Mouse (Mus musculus): Measurements from ENCODE around the gene Nkd2. TPM values are rescaled to one million over a fixed set of nuclear protein-coding genes. Genes with fewer than 3 reads are reported as not detected.

Gene Nkd2
- polyA plus RNA-seq, 1 experiment from 2014 or later: 4.6 TPM

- WGBS: 43% methylated on average over 6 of the region's 6 CpGs
- Histone ChIP-seq H3K4me2 (replicated peaks; ENCODE audit: low read depth) (no peak overlapping the region), H3K4me3 (ENCODE audit: low read depth, low read length) (no peak overlapping the region), H3K27ac (ENCODE audit: low read depth, low read length) (no peak overlapping the region), H3K4me1 (replicated peaks; ENCODE audit: control insufficient read depth, insufficient read depth, low read length) (no peaks in the 10 kb centered on the region), H3K36me3 (ENCODE audit: control insufficient read depth, insufficient read depth) (no peaks in the 10 kb centered on the region; the same call in 1 of the 2 replicates), H3K9me3 (ENCODE audit: control insufficient read depth) (no peaks in the 10 kb centered on the region), H3K27me3 (replicated peaks; ENCODE audit: control insufficient read depth, insufficient read depth, low read length) (no peaks in the 10 kb centered on the region), H3K9ac (ENCODE audit: low read depth, low read length) (no peak overlapping the region)
- TF ChIP-seq CTCF (IDR thresholded peaks at IDR 0.05; ENCODE audit: low read depth): no peak
- no peak for ATAC-seq
These were observed 23.7 kb downstream of the Nkd2 start for GRCm38 (mm10) chr13:73823711-73824110.

DNA sequence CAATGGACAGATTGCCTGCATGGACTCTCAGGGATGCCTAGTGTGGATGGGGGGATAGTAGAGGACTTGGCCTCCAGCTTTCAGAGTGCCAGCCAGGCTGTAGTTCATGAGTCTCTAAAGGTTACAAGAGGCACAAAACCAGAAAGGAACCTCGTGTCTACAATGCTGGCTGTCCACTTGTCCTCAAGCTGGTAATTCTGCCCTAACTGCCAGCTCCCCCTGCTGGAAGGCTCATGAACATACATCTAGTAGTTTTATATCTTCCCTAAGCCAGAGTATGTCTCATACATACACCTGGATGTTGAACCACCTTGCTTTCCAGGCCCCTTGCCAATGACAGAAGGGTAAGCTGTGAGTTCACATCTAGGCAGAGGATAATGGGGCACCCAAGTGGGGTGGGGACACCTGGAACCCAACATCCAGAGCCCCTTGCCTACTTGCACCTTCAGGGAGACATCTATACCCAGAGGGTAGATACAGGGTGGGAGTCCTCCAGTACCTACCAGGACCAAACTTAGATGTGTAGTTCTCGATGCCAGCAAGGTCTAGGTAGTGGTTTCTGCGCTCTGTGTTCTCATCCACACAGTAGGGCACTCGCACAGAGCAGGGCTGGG, 25.1 kb downstream of the Nkd2 start:
- H3K9ac ChIP-seq (ENCODE audit: low read depth, low read length): no peak overlapping the region
- H3K4me2 ChIP-seq (replicated peaks; ENCODE audit: low read depth): no peak overlapping the region
- H3K4me3 ChIP-seq (ENCODE audit: low read depth, low read length): no peak overlapping the region
- no peaks in the 10 kb centered on the region for H3K9me3 ChIP-seq (ENCODE audit: control insufficient read depth)
- TF ChIP-seq CTCF (IDR thresholded peaks at IDR 0.05; ENCODE audit: low read depth): peak; percentile 95
- no peaks in the 10 kb centered on the region; the same call in 1 of the 2 replicates for H3K36me3 ChIP-seq (ENCODE audit: control insufficient read depth, insufficient read depth)
- H3K4me1 ChIP-seq (replicated peaks; ENCODE audit: control insufficient read depth, insufficient read depth, low read length): no peaks in the 10 kb centered on the region
- no peaks in the 10 kb centered on the region for H3K27me3 ChIP-seq (replicated peaks; ENCODE audit: control insufficient read depth, insufficient read depth, low read length)
- 63% methylated on average over 4 of the region's 4 CpGs for WGBS
- ATAC-seq: 0 out of 2 replicates have a peak, but pooled peaks have one; percentile 12
- H3K27ac ChIP-seq (ENCODE audit: low read depth, low read length): no peak overlapping the region

- Histone ChIP-seq H3K27me3 (replicated peaks; ENCODE audit: control insufficient read depth, insufficient read depth, low read length) (no peaks in the 10 kb centered on the region), H3K27ac (ENCODE audit: low read depth, low read length) (no peak overlapping the region), H3K36me3 (ENCODE audit: control insufficient read depth, insufficient read depth) (peaks cover 3% of the 10 kb centered on the region; the same call in 1 of the 2 replicates), H3K4me3 (ENCODE audit: low read depth, low read length) (no peak overlapping the region), H3K4me1 (replicated peaks; ENCODE audit: control insufficient read depth, insufficient read depth, low read length) (no peaks in the 10 kb centered on the region), H3K9me3 (ENCODE audit: control insufficient read depth) (no peaks in the 10 kb centered on the region), H3K9ac (ENCODE audit: low read depth, low read length) (no peak overlapping the region), H3K4me2 (replicated peaks; ENCODE audit: low read depth) (no peak overlapping the region)
- ATAC-seq: no peak
- no peak for TF ChIP-seq CTCF (IDR thresholded peaks at IDR 0.05; ENCODE audit: low read depth)
- WGBS: 88% methylated on average over 7 of the region's 7 CpGs
These were observed 26.2 kb downstream of the Nkd2 start for GRCm38 (mm10) chr13:73821251-73821650.

DNA sequence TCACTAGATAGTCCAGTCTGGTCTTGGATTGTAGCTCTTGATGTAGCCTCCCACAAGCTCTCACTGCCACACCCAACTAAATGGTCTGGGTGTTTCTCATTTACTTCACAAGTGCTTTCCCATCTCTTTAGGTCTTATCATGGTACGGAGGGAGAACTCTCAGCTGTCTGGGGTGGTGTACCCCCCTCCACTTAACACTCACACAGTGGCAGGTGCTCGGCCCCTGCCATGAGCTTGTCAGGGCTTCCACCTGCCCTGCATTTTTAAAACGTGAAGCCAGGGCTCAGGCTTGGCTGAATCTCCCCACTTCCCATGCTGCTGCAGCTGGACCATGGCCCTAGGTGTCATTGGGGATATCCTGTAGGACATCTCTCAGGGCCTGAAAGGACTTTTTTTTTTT, 28.5 kb downstream of the Nkd2 start:
- WGBS: 56% methylated on average over 3 of the region's 3 CpGs
- no peaks in the 10 kb centered on the region for H3K9me3 ChIP-seq (ENCODE audit: control insufficient read depth)
- no peak for TF ChIP-seq CTCF (IDR thresholded peaks at IDR 0.05; ENCODE audit: low read depth)
- no peaks in the 10 kb centered on the region for H3K4me1 ChIP-seq (replicated peaks; ENCODE audit: control insufficient read depth, insufficient read depth, low read length)
- H3K36me3 ChIP-seq (ENCODE audit: control insufficient read depth, insufficient read depth): peaks cover 26% of the 10 kb centered on the region
- H3K27me3 ChIP-seq (replicated peaks; ENCODE audit: control insufficient read depth, insufficient read depth, low read length): no peaks in the 10 kb centered on the region
- no peak overlapping the region for H3K4me3 ChIP-seq (ENCODE audit: low read depth, low read length)
- ATAC-seq: no peak
- no peak overlapping the region for H3K4me2 ChIP-seq (replicated peaks; ENCODE audit: low read depth)
- H3K27ac ChIP-seq (ENCODE audit: low read depth, low read length): no peak overlapping the region
- H3K9ac ChIP-seq (ENCODE audit: low read depth, low read length): no peak overlapping the region

DNA sequence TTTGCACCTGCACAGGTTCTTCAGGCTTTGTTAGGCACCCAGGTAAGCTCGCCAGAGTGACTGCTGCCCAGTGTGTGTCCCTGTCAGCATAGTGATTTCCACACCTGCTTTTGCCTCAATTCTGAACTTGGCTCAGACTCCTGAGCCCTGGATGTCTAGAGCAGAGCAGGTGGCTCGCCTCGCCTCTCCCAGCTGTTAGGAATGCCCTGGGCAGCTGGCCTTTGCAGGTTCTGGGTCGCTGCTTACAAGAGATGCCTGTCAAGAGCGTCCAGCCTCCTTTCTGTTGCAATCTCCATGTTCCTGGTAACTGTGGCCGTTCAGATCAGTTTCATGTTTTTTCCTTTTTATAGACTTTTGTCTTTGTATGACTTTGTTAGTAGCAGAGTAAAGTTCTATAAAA, 31.1 kb downstream of the Nkd2 start:
- ATAC-seq: no peak
- Histone ChIP-seq H3K27me3 (replicated peaks; ENCODE audit: control insufficient read depth, insufficient read depth, low read length) (no peaks in the 10 kb centered on the region), H3K27ac (ENCODE audit: low read depth, low read length) (no peak overlapping the region), H3K9me3 (ENCODE audit: control insufficient read depth) (no peaks in the 10 kb centered on the region), H3K4me3 (ENCODE audit: low read depth, low read length) (no peak overlapping the region), H3K36me3 (ENCODE audit: control insufficient read depth, insufficient read depth) (peaks cover 52% of the 10 kb centered on the region), H3K9ac (ENCODE audit: low read depth, low read length) (no peak overlapping the region), H3K4me1 (replicated peaks; ENCODE audit: control insufficient read depth, insufficient read depth, low read length) (no peaks in the 10 kb centered on the region), H3K4me2 (replicated peaks; ENCODE audit: low read depth) (no peak overlapping the region)
- 81% methylated on average over 6 of the region's 6 CpGs for WGBS
- no peak for TF ChIP-seq CTCF (IDR thresholded peaks at IDR 0.05; ENCODE audit: low read depth)

DNA sequence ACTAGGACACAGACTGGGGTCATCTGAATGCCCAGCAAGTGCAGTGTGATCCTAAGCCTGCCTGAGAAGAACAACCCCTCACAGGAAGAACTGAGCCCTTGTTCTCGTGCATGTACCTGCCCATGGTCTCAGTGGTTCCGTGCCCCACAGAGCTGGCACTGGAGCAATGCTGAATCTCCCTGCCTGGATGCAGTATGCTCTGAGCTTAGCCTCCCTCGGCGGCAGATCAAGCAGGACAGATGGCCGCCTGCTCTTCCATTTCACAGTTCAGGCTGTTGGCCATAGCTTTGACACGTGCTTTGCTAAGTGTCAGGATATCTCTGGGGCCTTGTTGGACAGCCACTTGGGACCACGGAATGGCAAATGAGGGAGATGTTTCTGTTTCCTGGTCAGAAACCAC, 33.2 kb downstream of the Nkd2 start:
- Histone ChIP-seq H3K36me3 (ENCODE audit: control insufficient read depth, insufficient read depth) (peaks cover 73% of the 10 kb centered on the region), H3K4me2 (replicated peaks; ENCODE audit: low read depth) (no peak overlapping the region), H3K9ac (ENCODE audit: low read depth, low read length) (no peak overlapping the region), H3K9me3 (ENCODE audit: control insufficient read depth) (no peaks in the 10 kb centered on the region), H3K27ac (ENCODE audit: low read depth, low read length) (no peak overlapping the region), H3K4me1 (replicated peaks; ENCODE audit: control insufficient read depth, insufficient read depth, low read length) (no peaks in the 10 kb centered on the region), H3K4me3 (ENCODE audit: low read depth, low read length) (no peak overlapping the region), H3K27me3 (replicated peaks; ENCODE audit: control insufficient read depth, insufficient read depth, low read length) (no peaks in the 10 kb centered on the region)
- WGBS: 93% methylated on average over 7 of the region's 7 CpGs
- no peak for ATAC-seq
- no peak for TF ChIP-seq CTCF (IDR thresholded peaks at IDR 0.05; ENCODE audit: low read depth)

Measured in intestine, postnatal 0 days (tissue).